Mouse (Mus musculus) testis, adult 2 months (tissue): ENCODE data around the gene Olfr1032.

ENCODE experiments used
- CTCF ChIP-seq: fragments of 200-500 bp; IDR thresholded peaks from 2 replicates; pipeline ENCODE4 v1.5.1; 2012; ENCODE audit warnings: low read depth, mild to moderate bottlenecking, inconsistent platforms, low read length, moderate library complexity; ENCODE audit not compliant: control insufficient read depth, insufficient read depth, insufficient replicate concordance
- POLR2A ChIP-seq: fragments of 200-500 bp; IDR thresholded peaks from 2 replicates; pipeline ENCODE4 v1.6.1; 2012; ENCODE audit warnings: low read depth, mild to moderate bottlenecking, inconsistent platforms, low read length, moderate library complexity; ENCODE audit not compliant: control insufficient read depth

GRCm38 (mm10) chr2:85978976-85979375 is 26.4 kb upstream of the Olfr1032 start, which contains the start of gene Olfr1030:
- TF ChIP-seq CTCF: no peak
- TF ChIP-seq POLR2A: no peak
